8 mouse cellular contexts compared by ENCODE assay signal in genomic region chr3:98381677-98382245, GRCm38 (mm10). TPM values are rescaled to one million over a fixed set of nuclear protein-coding genes. Genes with fewer than 3 reads are reported as not detected.
A peak's percentile ranks its signal among the peaks of the same experiment; 100 is the strongest.
DNase-seq lines count a peak whose midpoint lies in the region; ATAC-seq lines count a peak whose summit lies in the region.

No protein-coding gene starts in this region.

- no peaks in the 10 kb centered on the region; the same call in 1 of the 2 replicates for H3K4me1 ChIP-seq in erythroblast, embryonic 14.5 days (ENCODE audit: control insufficient read depth)
- H3K4me1 ChIP-seq in embryonic facial prominence, embryonic 15.5 days: peaks cover 16% of the 10 kb centered on the region
- H3K4me1 ChIP-seq in liver, embryonic 11.5 days (replicated peaks; ENCODE audit: control insufficient read depth, insufficient read depth, low read length): no peaks in the 10 kb centered on the region; the same call in 1 of the 2 replicates
- H3K4me1 ChIP-seq in stomach, embryonic 15.5 days: peaks cover 11% of the 10 kb centered on the region

- no peak for ATAC-seq in erythroblast, adult 5-6 weeks (replicated peaks; ENCODE audit: low FRiP score, poor library complexity, severe bottlenecking)
- peak; percentile 44; the same call in 1 of the 2 replicates for ATAC-seq in embryonic facial prominence, embryonic 15.5 days (ENCODE audit: insufficient number of reproducible peaks, low FRiP score, low TSS enrichment, low read depth)
- ATAC-seq in liver, embryonic 11.5 days (replicated peaks; ENCODE audit: low FRiP score): peak; percentile 11; the same call in 1 of the 2 replicates
- ATAC-seq in stomach, embryonic 15.5 days (ENCODE audit: insufficient read depth, low FRiP score, low read depth): peak; percentile 8; the same call in 1 of the 2 replicates

- DNase-seq in 416B (ENCODE audit: low read depth): peak; percentile 45
- no peak for DNase-seq in liver, embryonic 11.5 days (ENCODE audit: low spot score)
- no peak for DNase-seq in frontal cortex, adult 2 months (ENCODE audit: extremely low spot score in 1 of 2, low spot score in 1 of 2)
- no peak for DNase-seq in urinary bladder, postnatal 4 days (ENCODE audit: low spot score in 2 of 2)

- H3K27ac ChIP-seq in embryonic facial prominence, embryonic 15.5 days (replicated peaks): no peak overlapping the region
- H3K27ac ChIP-seq in liver, embryonic 11.5 days (ENCODE audit: low read depth, low read length): no peak overlapping the region
- H3K27ac ChIP-seq in stomach, embryonic 15.5 days: no peak overlapping the region

- H3K36me3 ChIP-seq in erythroblast, embryonic 14.5 days (ENCODE audit: control insufficient read depth): no peaks in the 10 kb centered on the region
- no peaks in the 10 kb centered on the region for H3K36me3 ChIP-seq in embryonic facial prominence, embryonic 15.5 days
- no peaks in the 10 kb centered on the region for H3K36me3 ChIP-seq in liver, embryonic 11.5 days (ENCODE audit: control insufficient read depth, insufficient read depth, low read length)
- no peaks in the 10 kb centered on the region for H3K36me3 ChIP-seq in stomach, embryonic 15.5 days

- peak overlapping the region; percentile 47 for H3K4me3 ChIP-seq in erythroblast, embryonic 14.5 days (replicated peaks)
- H3K4me3 ChIP-seq in embryonic facial prominence, embryonic 15.5 days (replicated peaks): peak overlapping the region; percentile 60
- H3K4me3 ChIP-seq in liver, embryonic 11.5 days (ENCODE audit: low read depth, low read length): peak overlapping the region; percentile 70
- peak overlapping the region; percentile 72 for H3K4me3 ChIP-seq in stomach, embryonic 15.5 days (replicated peaks)

- peak overlapping the region; percentile 41 for H3K9ac ChIP-seq in embryonic facial prominence, embryonic 15.5 days
- H3K9ac ChIP-seq in liver, embryonic 11.5 days (ENCODE audit: low read depth, low read length): peak overlapping the region; percentile 68
- peak overlapping the region; percentile 49 for H3K9ac ChIP-seq in stomach, embryonic 15.5 days

- H3K27me3 ChIP-seq in erythroblast, embryonic 14.5 days (ENCODE audit: control insufficient read depth): peaks cover 33% of the 10 kb centered on the region
- H3K27me3 ChIP-seq in embryonic facial prominence, embryonic 15.5 days: no peaks in the 10 kb centered on the region
- H3K27me3 ChIP-seq in liver, embryonic 11.5 days (replicated peaks; ENCODE audit: control insufficient read depth, insufficient read depth, low read length): peaks cover 19% of the 10 kb centered on the region
- no peaks in the 10 kb centered on the region for H3K27me3 ChIP-seq in stomach, embryonic 15.5 days (replicated peaks)

- 5% methylated on average over 17 of the region's 17 CpGs for WGBS in embryonic facial prominence, embryonic 15.5 days
- 7% methylated on average over 17 of the region's 17 CpGs for WGBS in liver, embryonic 11.5 days
- 6% methylated on average over 17 of the region's 17 CpGs for WGBS in stomach, embryonic 15.5 days

- H3K9me3 ChIP-seq in erythroblast, embryonic 14.5 days (ENCODE audit: control insufficient read depth, low read length): no peaks in the 10 kb centered on the region
- H3K9me3 ChIP-seq in embryonic facial prominence, embryonic 15.5 days (replicated peaks): no peaks in the 10 kb centered on the region
- H3K9me3 ChIP-seq in liver, embryonic 11.5 days (ENCODE audit: control insufficient read depth, low read length): no peaks in the 10 kb centered on the region
- H3K9me3 ChIP-seq in stomach, embryonic 15.5 days: no peaks in the 10 kb centered on the region

- peak overlapping the region; percentile 84 for H3K4me2 ChIP-seq in embryonic facial prominence, embryonic 15.5 days (replicated peaks)
- peak overlapping the region; percentile 68 for H3K4me2 ChIP-seq in liver, embryonic 11.5 days
- peak overlapping the region; percentile 89 for H3K4me2 ChIP-seq in stomach, embryonic 15.5 days

RNA-seq across cellular contexts. Expression of gene Zfp697, which starts 0.5 kb away (rescaled TPM):
- polyA plus RNA-seq in erythroblast, embryonic 14.5 days (2012): not detected in 2 replicates
- total RNA-seq in erythroblast, adult 5-6 weeks (2015; ENCODE audit: low replicate concordance): 1.2 TPM in 1 of 2 replicates, not detected in the other
- 0.09 and 0.14 TPM in 2 replicates for total RNA-seq in erythroblast, adult 5-6 weeks (2017; ENCODE audit: low replicate concordance)
- 5.6 and 6.0 TPM in 2 replicates for polyA plus RNA-seq in embryonic facial prominence, embryonic 15.5 days (2015; fragmentation: Nextera tagmentation; extraction: Ambion mirVana)
- polyA plus RNA-seq in liver, embryonic 11.5 days (2014; fragmentation: Nextera tagmentation; extraction: Ambion mirVana): 4.8 and 5.7 TPM in 2 replicates
- polyA plus RNA-seq in stomach, embryonic 15.5 days (2015; fragmentation: Nextera tagmentation; extraction: Ambion mirVana): 5.8 and 6.1 TPM in 2 replicates
- 17.0 TPM in 2 replicates for polyA plus RNA-seq in frontal cortex, adult 2 months (2012; rRNA removed)

RNA-seq across cellular contexts. Expression of gene Phgdh, which starts 42.0 kb away (rescaled TPM):
- 3.6 and 3.9 TPM in 2 replicates for polyA plus RNA-seq in erythroblast, embryonic 14.5 days (2012)
- 9.4 and 11.5 TPM in 2 replicates for total RNA-seq in erythroblast, adult 5-6 weeks (2015; ENCODE audit: low replicate concordance)
- total RNA-seq in erythroblast, adult 5-6 weeks (2017; ENCODE audit: low replicate concordance): 26.4 and 30.0 TPM in 2 replicates
- 191 and 194 TPM in 2 replicates for polyA plus RNA-seq in embryonic facial prominence, embryonic 15.5 days (2015; fragmentation: Nextera tagmentation; extraction: Ambion mirVana)
- 554 and 596 TPM in 2 replicates for polyA plus RNA-seq in liver, embryonic 11.5 days (2014; fragmentation: Nextera tagmentation; extraction: Ambion mirVana)
- 272 and 344 TPM in 2 replicates for polyA plus RNA-seq in stomach, embryonic 15.5 days (2015; fragmentation: Nextera tagmentation; extraction: Ambion mirVana)
- 119 and 136 TPM in 2 replicates for polyA plus RNA-seq in frontal cortex, adult 2 months (2012; rRNA removed)

Comparison
In these comparisons a context has a peak if more than half of its experiments do, and no peak if none do; other contexts are left out.
1. RNA of gene Phgdh, which starts 42.0 kb away (polyA plus RNA-seq): 554 to 596 TPM in liver, embryonic 11.5 days, 272 to 344 TPM in stomach, embryonic 15.5 days, 191 to 194 TPM in embryonic facial prominence, embryonic 15.5 days and 119 to 136 TPM in frontal cortex, adult 2 months; 3.6 to 3.9 TPM in erythroblast, embryonic 14.5 days; every median in the first group is over 10 times any median in the second.
2. Peak in every context shown above with its lines, with median percentiles within 50 percentile points of each other: H3K4me3 ChIP-seq, H3K4me2 ChIP-seq and H3K9ac ChIP-seq.